Mouse (Mus musculus): ENCODE results near the gene Pmf1.
"Not testable (repeated sequence)": the region's sequence is repeated elsewhere in the genome, so short reads cannot be mapped to it uniquely, and the experiment has no call there.

Pmf1 gene

DNA sequence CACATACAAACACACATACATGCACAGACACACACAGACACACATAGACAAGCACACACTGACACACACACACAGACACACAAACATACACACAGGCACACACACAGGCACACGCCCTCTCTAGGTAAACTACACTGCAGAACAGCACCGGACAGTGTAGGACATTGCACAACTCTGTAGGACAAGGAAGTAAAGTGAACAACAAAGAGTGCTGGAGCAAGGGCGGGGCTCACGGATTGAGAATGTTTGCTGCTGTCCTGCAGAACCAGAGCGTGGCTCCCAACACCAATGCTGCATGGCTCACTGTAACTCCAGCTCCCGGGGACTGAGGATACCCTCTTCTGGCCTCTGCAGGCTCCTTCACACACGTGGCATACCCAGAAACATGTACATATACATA, 32.8 kb upstream of the Pmf1 start:
- H3K4me1 ChIP-seq (replicated peaks; ENCODE audit: low read depth, low read length): peaks cover 69% of the 10 kb centered on the region
- peaks cover 5% of the 10 kb centered on the region; the same call in 1 of the 2 replicates for H3K36me3 ChIP-seq (ENCODE audit: insufficient read depth, low read length)
- TF ChIP-seq CTCF (conservative IDR thresholded peaks at IDR 0.05; ENCODE audit: low read length) (no peak), POU5F1 (IDR thresholded peaks at IDR 0.05; ENCODE audit: borderline replicate concordance, low read length) (no peak), NANOG (IDR thresholded peaks at IDR 0.05; ENCODE audit: borderline replicate concordance, low read length) (no peak)
- no peaks in the 10 kb centered on the region for H3K9me3 ChIP-seq (ENCODE audit: low read length)
- H3K27me3 ChIP-seq (ENCODE audit: insufficient read depth, low read length): no peaks in the 10 kb centered on the region
- H3K4me3 ChIP-seq (replicated peaks; ENCODE audit: low read length): no peak overlapping the region

DNA sequence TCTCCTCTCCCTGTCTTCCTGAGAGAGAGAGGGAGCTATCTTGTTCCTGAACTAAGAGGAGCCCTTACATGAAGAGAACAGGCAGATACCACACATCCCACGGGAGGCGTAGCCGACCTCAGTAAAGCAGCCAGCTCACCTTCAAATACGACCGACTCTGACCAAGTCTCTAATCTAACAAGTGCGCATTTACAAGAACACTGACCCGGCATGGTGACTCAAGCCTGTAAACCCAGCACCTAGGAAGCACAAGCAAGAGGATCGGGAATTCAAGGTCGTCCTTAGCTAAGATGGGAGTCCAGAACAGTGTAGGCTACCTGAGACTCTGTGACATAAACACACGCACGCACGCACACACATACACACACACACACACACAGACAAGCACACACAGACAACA, 32.4 kb upstream of the Pmf1 start:
- Histone ChIP-seq H3K9me3 (ENCODE audit: low read length) (no peaks in the 10 kb centered on the region), H3K36me3 (ENCODE audit: insufficient read depth, low read length) (peaks cover 9% of the 10 kb centered on the region; the same call in 1 of the 2 replicates), H3K4me1 (replicated peaks; ENCODE audit: low read depth, low read length) (peaks cover 69% of the 10 kb centered on the region), H3K4me3 (replicated peaks; ENCODE audit: low read length) (no peak overlapping the region), H3K27me3 (ENCODE audit: insufficient read depth, low read length) (no peaks in the 10 kb centered on the region)
- TF ChIP-seq POU5F1 (IDR thresholded peaks at IDR 0.05; ENCODE audit: borderline replicate concordance, low read length) (no peak), NANOG (IDR thresholded peaks at IDR 0.05; ENCODE audit: borderline replicate concordance, low read length) (no peak), CTCF (conservative IDR thresholded peaks at IDR 0.05; ENCODE audit: low read length) (no peak)

DNA sequence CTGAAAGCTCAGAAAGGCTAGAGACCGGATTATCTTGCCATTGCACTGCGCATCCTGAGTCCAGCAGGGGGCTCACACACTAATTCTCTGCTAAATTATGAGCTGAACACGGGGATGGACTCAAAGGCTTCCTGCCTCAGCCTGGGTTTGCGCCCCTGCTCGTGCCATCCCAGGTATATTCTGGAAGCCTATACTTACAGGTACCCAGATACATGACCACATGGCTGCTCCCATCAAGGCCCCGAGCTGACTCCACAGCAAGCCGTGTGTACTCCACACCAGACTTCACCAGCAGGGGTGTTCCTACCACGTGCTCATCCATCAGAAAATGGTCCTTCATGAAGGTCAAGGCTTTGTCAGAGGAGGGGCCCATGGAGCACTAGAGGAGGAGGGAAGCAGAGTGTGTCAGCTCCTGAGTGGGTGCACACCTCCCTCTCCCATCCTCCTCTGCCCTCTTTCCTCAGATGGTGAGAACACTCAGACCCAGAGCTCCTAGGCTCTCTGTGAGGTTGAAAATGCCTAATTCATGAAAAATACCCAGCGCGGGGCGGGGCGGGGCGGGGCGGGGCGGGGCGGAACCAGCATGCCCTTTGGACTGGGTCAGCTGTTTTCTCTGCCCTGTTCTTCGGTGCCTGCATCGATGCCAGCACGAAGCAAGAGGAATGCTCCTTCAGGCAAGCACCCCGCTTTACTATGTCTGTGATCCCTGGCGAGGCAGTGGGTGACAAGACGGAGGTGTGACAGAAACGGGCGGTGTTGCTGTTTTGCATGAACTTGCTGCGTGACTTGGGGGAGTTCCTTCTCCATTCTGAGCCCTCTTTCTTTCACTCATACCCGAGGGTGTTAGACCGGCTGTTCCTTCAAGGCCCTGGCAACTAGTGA, 30.6 kb upstream of the Pmf1 start:
- H3K4me1 ChIP-seq (replicated peaks; ENCODE audit: low read depth, low read length): peaks cover 81% of the 10 kb centered on the region
- TF ChIP-seq POU5F1 (IDR thresholded peaks at IDR 0.05; ENCODE audit: borderline replicate concordance, low read length) (no peak), CTCF (conservative IDR thresholded peaks at IDR 0.05; ENCODE audit: low read length) (peak; percentile 17; the same call in 1 of the 2 replicates)
- H3K4me3 ChIP-seq (replicated peaks; ENCODE audit: low read length): peak overlapping the region; percentile 57

DNA sequence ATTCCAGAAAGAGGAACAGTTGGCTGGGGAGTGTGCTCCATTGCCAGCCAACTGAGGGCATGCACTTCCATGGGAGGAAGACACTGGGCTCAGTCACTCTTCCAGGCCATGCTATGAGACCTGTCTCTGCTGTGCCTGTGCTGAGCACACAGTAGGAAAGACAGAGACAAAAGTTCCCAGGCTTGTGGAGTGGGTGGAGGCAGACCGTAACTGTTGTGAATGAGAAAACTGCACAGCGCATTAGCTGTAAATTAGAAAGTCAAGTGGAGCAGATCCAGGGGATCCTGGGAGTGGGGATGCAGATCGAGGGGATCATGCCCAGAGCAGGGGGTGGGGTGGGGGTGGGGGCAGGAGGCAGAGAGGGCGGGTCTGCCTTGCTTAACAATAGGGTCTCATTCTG, 29.5 kb upstream of the Pmf1 start:
- peaks cover 87% of the 10 kb centered on the region for H3K4me1 ChIP-seq (replicated peaks; ENCODE audit: low read depth, low read length)
- peak overlapping the region; percentile 57 for H3K4me3 ChIP-seq (replicated peaks; ENCODE audit: low read length)
- peaks cover 17% of the 10 kb centered on the region for H3K36me3 ChIP-seq (ENCODE audit: insufficient read depth, low read length)
- TF ChIP-seq NANOG (IDR thresholded peaks at IDR 0.05; ENCODE audit: borderline replicate concordance, low read length) (no peak), CTCF (conservative IDR thresholded peaks at IDR 0.05; ENCODE audit: low read length) (no peak), POU5F1 (IDR thresholded peaks at IDR 0.05; ENCODE audit: borderline replicate concordance, low read length) (no peak)
- no peaks in the 10 kb centered on the region for H3K9me3 ChIP-seq (ENCODE audit: low read length)
- H3K27me3 ChIP-seq (ENCODE audit: insufficient read depth, low read length): no peaks in the 10 kb centered on the region

More for the DNA sequence above, 30.6 kb upstream of the Pmf1 start:
- Histone ChIP-seq H3K27me3 (ENCODE audit: insufficient read depth, low read length) (no peaks in the 10 kb centered on the region), H3K36me3 (ENCODE audit: insufficient read depth, low read length) (peaks cover 17% of the 10 kb centered on the region), H3K9me3 (ENCODE audit: low read length) (no peaks in the 10 kb centered on the region)

DNA sequence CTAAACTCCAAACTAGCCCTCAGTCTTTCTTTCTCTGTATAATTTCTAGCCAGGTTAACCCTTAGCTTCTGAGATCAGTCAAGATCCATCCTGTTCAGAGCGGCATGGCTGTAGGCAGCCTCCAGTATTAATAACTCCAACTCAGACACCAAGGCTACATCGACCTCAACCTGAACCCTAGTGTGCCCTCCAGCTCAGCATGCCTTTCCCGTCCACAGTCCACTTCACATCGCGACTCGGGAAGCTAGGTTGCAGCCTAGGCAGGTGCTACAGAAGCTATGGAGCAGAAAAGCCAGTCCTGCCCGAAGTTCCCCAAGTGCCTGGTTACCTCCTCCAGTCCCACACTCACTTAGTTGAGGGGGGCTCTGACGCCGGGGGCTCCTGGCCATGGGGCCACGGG, 27.3 kb upstream of the Pmf1 start:
- TF ChIP-seq CTCF (conservative IDR thresholded peaks at IDR 0.05; ENCODE audit: low read length) (no peak), NANOG (IDR thresholded peaks at IDR 0.05; ENCODE audit: borderline replicate concordance, low read length) (no peak), POU5F1 (IDR thresholded peaks at IDR 0.05; ENCODE audit: borderline replicate concordance, low read length) (no peak)
- Histone ChIP-seq H3K9me3 (ENCODE audit: low read length) (no peaks in the 10 kb centered on the region), H3K4me3 (replicated peaks; ENCODE audit: low read length) (peak overlapping the region; percentile 74; the same call in 1 of the 2 replicates), H3K36me3 (ENCODE audit: insufficient read depth, low read length) (peaks cover 17% of the 10 kb centered on the region), H3K27me3 (ENCODE audit: insufficient read depth, low read length) (no peaks in the 10 kb centered on the region), H3K4me1 (replicated peaks; ENCODE audit: low read depth, low read length) (peaks cover 71% of the 10 kb centered on the region)

DNA sequence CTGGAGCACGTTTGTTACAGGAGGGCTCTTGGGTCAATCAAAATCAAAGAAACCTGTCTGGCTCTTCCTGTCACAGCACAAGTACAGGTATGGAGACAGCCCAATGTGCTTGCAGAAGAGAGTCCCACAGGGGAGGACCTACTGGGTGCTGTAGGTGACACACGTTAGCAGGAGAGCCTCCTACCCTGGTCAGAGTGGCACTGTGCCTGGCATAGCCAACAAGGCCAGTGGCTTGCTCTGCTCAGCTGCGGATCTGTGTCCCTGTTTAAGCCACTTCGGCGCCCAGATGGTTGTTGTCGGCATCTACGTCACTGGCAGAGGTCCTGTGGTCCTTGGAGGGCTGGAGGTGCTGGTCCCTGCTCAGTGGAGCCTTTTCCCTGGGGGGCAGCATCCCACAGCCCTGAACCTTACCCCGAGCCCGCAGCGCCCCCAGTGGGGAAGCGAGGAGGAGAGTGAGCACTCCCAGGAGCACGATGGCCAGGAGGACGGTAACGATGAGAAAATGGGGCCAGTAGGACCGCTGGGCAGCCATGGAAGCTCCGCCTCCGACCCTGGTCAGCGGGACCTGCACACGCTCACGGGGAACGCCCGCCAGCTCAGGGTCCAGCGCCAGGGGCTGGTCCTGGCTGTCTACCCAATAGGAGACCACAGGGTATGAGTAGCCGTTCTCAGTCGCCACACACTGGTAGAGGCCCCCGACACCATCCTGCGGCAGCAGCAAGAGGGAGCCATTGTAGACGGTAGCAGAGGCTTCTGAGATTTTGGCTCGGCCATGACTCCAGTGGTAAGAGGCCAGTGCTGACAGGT, 26.5 kb upstream of the Pmf1 start:
- H3K27me3 ChIP-seq (ENCODE audit: insufficient read depth, low read length): no peaks in the 10 kb centered on the region
- H3K4me1 ChIP-seq (replicated peaks; ENCODE audit: low read depth, low read length): peaks cover 63% of the 10 kb centered on the region
- peak overlapping the region; percentile 74 for H3K4me3 ChIP-seq (replicated peaks; ENCODE audit: low read length)
- peaks cover 17% of the 10 kb centered on the region for H3K36me3 ChIP-seq (ENCODE audit: insufficient read depth, low read length)
- TF ChIP-seq POU5F1 (IDR thresholded peaks at IDR 0.05; ENCODE audit: borderline replicate concordance, low read length) (no peak), NANOG (IDR thresholded peaks at IDR 0.05; ENCODE audit: borderline replicate concordance, low read length) (no peak), CTCF (conservative IDR thresholded peaks at IDR 0.05; ENCODE audit: low read length) (peak; percentile 27; the same call in 1 of the 2 replicates)
- H3K9me3 ChIP-seq (ENCODE audit: low read length): no peaks in the 10 kb centered on the region

DNA sequence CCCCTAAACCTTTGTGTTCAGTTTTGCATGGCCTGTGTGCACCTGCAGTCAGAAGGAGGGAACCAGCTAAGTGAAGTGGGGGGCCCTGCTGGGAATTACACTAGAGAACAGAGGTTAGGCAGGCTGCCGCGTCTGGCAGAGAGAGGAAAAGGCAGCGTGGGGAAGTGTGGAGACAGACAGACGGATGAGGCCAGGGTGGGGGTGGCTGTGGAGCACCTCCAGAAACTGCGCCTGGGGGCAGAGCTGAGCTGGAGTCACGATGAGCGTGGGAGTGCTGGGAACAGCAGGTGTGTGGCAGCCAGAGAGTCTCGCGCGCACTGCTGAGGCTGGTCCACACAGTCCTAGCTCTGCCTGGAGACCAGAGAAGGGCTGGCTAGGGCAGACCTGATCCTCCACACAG, 25.4 kb upstream of the Pmf1 start:
- Histone ChIP-seq H3K36me3 (ENCODE audit: insufficient read depth, low read length) (peaks cover 17% of the 10 kb centered on the region), H3K9me3 (ENCODE audit: low read length) (no peaks in the 10 kb centered on the region), H3K4me3 (replicated peaks; ENCODE audit: low read length) (no peak overlapping the region), H3K27me3 (ENCODE audit: insufficient read depth, low read length) (no peaks in the 10 kb centered on the region), H3K4me1 (replicated peaks; ENCODE audit: low read depth, low read length) (peaks cover 52% of the 10 kb centered on the region)
- TF ChIP-seq CTCF (conservative IDR thresholded peaks at IDR 0.05; ENCODE audit: low read length): no peak
- TF ChIP-seq NANOG (IDR thresholded peaks at IDR 0.05; ENCODE audit: borderline replicate concordance, low read length): no peak
- no peak for TF ChIP-seq POU5F1 (IDR thresholded peaks at IDR 0.05; ENCODE audit: borderline replicate concordance, low read length)

DNA sequence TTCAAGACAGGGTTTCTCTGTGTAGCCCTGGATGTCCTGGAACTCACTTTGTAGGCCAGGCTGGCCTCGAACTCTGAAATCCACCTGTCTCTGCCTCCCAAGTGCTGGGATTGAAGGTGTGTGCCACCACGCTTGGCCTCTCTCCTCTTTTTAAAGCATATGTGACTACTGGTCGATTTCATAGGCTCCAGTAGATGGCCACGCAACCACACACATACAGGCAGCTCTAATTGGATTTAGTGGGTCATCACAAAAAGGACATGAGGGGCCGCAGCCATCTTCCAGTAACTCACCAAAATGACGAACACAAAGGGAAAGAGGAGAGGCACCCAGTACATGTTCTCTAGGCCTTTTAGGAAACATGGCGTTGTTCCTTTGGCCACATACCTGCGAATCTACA, 18.5 kb upstream of the Pmf1 start:
- H3K36me3 ChIP-seq (ENCODE audit: insufficient read depth, low read length); H3K9me3 ChIP-seq (ENCODE audit: low read length); H3K27me3 ChIP-seq (ENCODE audit: insufficient read depth, low read length); H3K4me3 ChIP-seq (replicated peaks; ENCODE audit: low read length): not testable (repeated sequence)
- H3K4me1 ChIP-seq (replicated peaks; ENCODE audit: low read depth, low read length): peaks cover 21% of the 10 kb centered on the region

All from E14TG2a.4 (cell line).